Mouse (Mus musculus): ENCODE measurements at regions not wholly inside any gene's neighbourhood (a gene's known extent, or its start where the extent isn't known, plus 50 kb on each side); places are given as distances from the start of the nearest gene placed in this dataset.
A peak's percentile ranks its signal among the peaks of the same experiment; 100 is the strongest.

- Histone ChIP-seq H3K4me3 (no peak overlapping the region), H3K27ac (no peak overlapping the region)
- TF ChIP-seq CTCF (conservative IDR thresholded peaks at IDR 0.05), result no peak
- DNase-seq (ENCODE audit: low spot score in 2 of 2), result no peak
Measured at GRCm38 (mm10) chr12:12882931-12883553, 58.7 kb downstream of the Mycn start.

DNA sequence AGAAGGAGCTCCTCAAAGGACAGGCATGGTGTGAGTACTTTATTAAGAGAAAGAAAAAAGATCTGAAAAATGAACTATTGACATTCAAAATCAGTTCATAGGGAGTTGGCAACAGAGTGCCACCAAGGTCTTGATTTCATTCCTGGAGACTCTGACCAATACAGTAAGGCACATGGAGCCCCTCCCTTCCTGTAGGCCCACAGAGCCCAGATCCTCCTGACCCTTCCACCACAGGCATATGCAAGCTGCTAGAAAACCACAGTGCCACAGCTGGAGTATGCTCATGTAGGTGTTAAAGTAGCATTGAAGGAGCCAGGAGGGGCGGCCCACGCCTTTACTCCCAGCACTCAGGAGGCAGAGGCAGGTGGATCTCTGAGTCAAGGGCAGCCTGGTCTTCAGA is 63.7 kb downstream of the Mycn start:
- Histone ChIP-seq H3K4me3 (no peak overlapping the region), H3K27ac (no peak overlapping the region)
- DNase-seq (ENCODE audit: low spot score in 2 of 2), result no peak
- TF ChIP-seq CTCF (conservative IDR thresholded peaks at IDR 0.05), result no peak

- H3K27ac ChIP-seq, result no peak overlapping the region
- DNase-seq (ENCODE audit: low spot score in 2 of 2), result peak in 1 of 2 experiments; percentile 8
- H3K4me3 ChIP-seq, result no peak overlapping the region
- TF ChIP-seq CTCF (conservative IDR thresholded peaks at IDR 0.05), result no peak
Measured at GRCm38 (mm10) chr12:12877539-12877938, 64.2 kb downstream of the Mycn start.

- TF ChIP-seq CTCF (conservative IDR thresholded peaks at IDR 0.05), result no peak
- no peak overlapping the region for H3K27ac ChIP-seq
- H3K4me3 ChIP-seq, result no peak overlapping the region
- DNase-seq (ENCODE audit: low spot score in 2 of 2), result no peak
Measured at GRCm38 (mm10) chr12:12875976-12876745, 65.6 kb downstream of the Mycn start.

DNA sequence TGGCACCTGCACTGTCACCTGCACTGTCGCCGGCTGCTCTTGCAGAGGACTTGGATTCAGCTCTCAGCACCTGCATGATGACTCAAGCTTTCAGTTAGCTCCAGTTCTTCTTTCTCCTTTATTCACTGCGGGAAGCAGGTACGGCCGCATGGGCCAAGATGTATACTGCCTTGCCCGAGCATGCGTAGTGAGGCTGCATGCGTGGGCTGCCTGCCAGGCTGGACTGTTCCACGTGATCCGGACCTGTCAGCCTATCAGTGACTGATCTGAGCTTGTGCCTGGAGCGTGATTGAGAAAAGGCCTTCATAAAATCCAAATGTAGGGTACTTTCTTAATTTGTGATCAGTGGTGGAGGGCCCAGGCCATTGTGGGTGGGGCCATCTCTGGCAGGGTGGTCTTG is 68.2 kb downstream of the Mycn start:
- H3K27ac ChIP-seq, result no peak overlapping the region
- H3K4me3 ChIP-seq, result no peak overlapping the region
- peak in 1 of 2 experiments; percentile 16 for DNase-seq (ENCODE audit: low spot score in 2 of 2)
- no peak for TF ChIP-seq CTCF (conservative IDR thresholded peaks at IDR 0.05)

DNA sequence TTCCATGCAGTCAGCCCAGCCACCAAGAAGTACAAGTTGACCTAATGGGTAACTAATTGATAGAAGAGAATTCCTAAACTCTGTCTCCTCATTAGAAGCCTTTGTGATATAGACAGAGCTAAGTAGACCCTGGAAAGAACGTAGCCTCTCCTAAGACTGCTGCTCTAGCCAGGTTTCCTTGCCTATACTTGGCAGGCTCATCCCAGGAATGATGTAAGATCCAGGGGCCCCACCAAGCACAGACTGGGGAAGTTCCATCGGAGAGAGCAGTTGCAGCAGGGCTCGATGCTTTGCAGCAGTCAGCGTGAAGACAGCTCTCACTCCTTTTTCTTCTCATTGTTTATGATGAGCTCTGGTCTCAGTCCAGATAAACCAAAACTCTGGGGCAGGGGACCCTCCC is 68.7 kb downstream of the Mycn start:
- no peak for TF ChIP-seq CTCF (conservative IDR thresholded peaks at IDR 0.05)
- no peak for DNase-seq (ENCODE audit: low spot score in 2 of 2)
- H3K4me3 ChIP-seq, result no peak overlapping the region
- no peak overlapping the region for H3K27ac ChIP-seq

- peak; percentile 36 to 68 for DNase-seq (ENCODE audit: low spot score in 2 of 2)
- no peak overlapping the region for H3K27ac ChIP-seq
- no peak for TF ChIP-seq CTCF (conservative IDR thresholded peaks at IDR 0.05)
- no peak overlapping the region for H3K4me3 ChIP-seq
Measured at GRCm38 (mm10) chr12:12871272-12871671, 70.4 kb downstream of the Mycn start.

- TF ChIP-seq CTCF (conservative IDR thresholded peaks at IDR 0.05), result no peak
- DNase-seq (ENCODE audit: low spot score in 2 of 2), result no peak
- peak overlapping the region; percentile 13; the same call in 1 of the 2 replicates for H3K4me3 ChIP-seq
- H3K27ac ChIP-seq, result no peak overlapping the region
Measured at GRCm38 (mm10) chr12:12866590-12866989, 75.1 kb downstream of the Mycn start.

- Histone ChIP-seq H3K27ac (no peak overlapping the region), H3K4me3 (no peak overlapping the region)
- DNase-seq (ENCODE audit: low spot score in 2 of 2), result no peak
- TF ChIP-seq CTCF (conservative IDR thresholded peaks at IDR 0.05), result no peak
Measured at GRCm38 (mm10) chr12:12850681-12851080, 91.0 kb downstream of the Mycn start.

- no peak for TF ChIP-seq CTCF (conservative IDR thresholded peaks at IDR 0.05)
- no peak overlapping the region for H3K27ac ChIP-seq
- H3K4me3 ChIP-seq, result no peak overlapping the region
- no peak for DNase-seq (ENCODE audit: low spot score in 2 of 2)
Measured at GRCm38 (mm10) chr12:12846716-12847115, 95.0 kb downstream of the Mycn start.

GRCm38 (mm10) chr12:12842247-12842957 is 99.3 kb downstream of the Mycn start:
- no peak overlapping the region for H3K27ac ChIP-seq
- TF ChIP-seq CTCF (conservative IDR thresholded peaks at IDR 0.05), result no peak
- H3K4me3 ChIP-seq, result no peak overlapping the region
- DNase-seq (ENCODE audit: low spot score in 2 of 2), result no peak

- no peak overlapping the region for H3K27ac ChIP-seq
- H3K4me3 ChIP-seq, result no peak overlapping the region
- TF ChIP-seq CTCF (conservative IDR thresholded peaks at IDR 0.05), result no peak
- no peak for DNase-seq (ENCODE audit: low spot score in 2 of 2)
Measured at GRCm38 (mm10) chr12:12841385-12842238, 100.1 kb downstream of the Mycn start.
